Mouse (Mus musculus) ES-E14 (cell line): ENCODE measurements around the gene Asphd1. TPM values are rescaled to one million over a fixed set of nuclear protein-coding genes. Genes with fewer than 3 reads are reported as not detected.

Experiments used
- DNase-seq: peaks from one replicate; pipeline ENCODE4 v3.0.0-alpha.2; 2013; ENCODE audit warnings: low read depth, low spot score
- H3K27ac ChIP-seq: 2 replicates; pipeline ENCODE4 v1.5.1; 2012; ENCODE audit warnings: low read depth, mild to moderate bottlenecking, low read length, moderate library complexity, mixed read lengths; ENCODE audit not compliant: poor library complexity, insufficient read depth, severe bottlenecking
- H3K36me3 ChIP-seq: 2 replicates; pipeline ENCODE4 v1.6.1; 2012; ENCODE audit warnings: mild to moderate bottlenecking, low read length, moderate library complexity, mixed read lengths; ENCODE audit not compliant: control insufficient read depth, poor library complexity, insufficient read depth, severe bottlenecking
- H3K4me1 ChIP-seq, 2 experiments: fragments of 150-350 bp in 1 of 2; sonication (generic) in 1 of 2; 2 replicates each; pipeline ENCODE4 v1.6.1; 2012; ENCODE audit warnings: low read length in 2 of 2, mild to moderate bottlenecking in 1 of 2, mixed read lengths in 1 of 2; ENCODE audit not compliant: control insufficient read depth in 2 of 2, insufficient read depth in 2 of 2, poor library complexity in 1 of 2
- H3K4me3 ChIP-seq, 2 experiments: fragments of 150-350 bp in 1 of 2; sonication (generic) in 1 of 2; 2 replicates each; pipeline ENCODE4 v1.5.1; 2012; ENCODE audit warnings: low read length in 2 of 2, low read depth in 1 of 2, mild to moderate bottlenecking in 1 of 2, mixed read lengths in 1 of 2; ENCODE audit not compliant: insufficient read depth in 1 of 2, poor library complexity in 1 of 2, severe bottlenecking in 1 of 2
- H3K9ac ChIP-seq: 2 replicates; pipeline ENCODE4 v1.6.1; 2012; ENCODE audit warnings: low read depth, mild to moderate bottlenecking, low read length, mixed read lengths; ENCODE audit not compliant: poor library complexity, insufficient read depth, severe bottlenecking
- H3K9me3 ChIP-seq: fragments of 150-350 bp; sonication (generic); 2 replicates; pipeline ENCODE4 v1.6.1; 2012; ENCODE audit warnings: low read depth, mild to moderate bottlenecking, low read length; ENCODE audit not compliant: control insufficient read depth, insufficient read depth
- CHD2 ChIP-seq: IDR thresholded peaks from 2 replicates; pipeline ENCODE4 v1.6.1; 2014; ENCODE audit warnings: mild to moderate bottlenecking, low read depth, low read length, inconsistent platforms
- HCFC1 ChIP-seq: IDR thresholded peaks from 2 replicates; pipeline ENCODE4 v1.6.1; 2012; ENCODE audit warnings: low read length, inconsistent platforms, borderline replicate concordance; ENCODE audit not compliant: insufficient read depth
- MAFK ChIP-seq: IDR thresholded peaks from 2 replicates; pipeline ENCODE4 v1.6.1; 2014; ENCODE audit warnings: mild to moderate bottlenecking, low read depth, low read length, inconsistent platforms; ENCODE audit not compliant: insufficient read depth
- ZC3H11A ChIP-seq: IDR thresholded peaks from 2 replicates; pipeline ENCODE4 v1.6.1; 2012; ENCODE audit warnings: low read depth, mild to moderate bottlenecking, inconsistent platforms, low read length, borderline replicate concordance
- ZNF384 ChIP-seq: IDR thresholded peaks from 2 replicates; pipeline ENCODE4 v1.6.1; 2012; ENCODE audit warnings: low read depth, low read length, inconsistent platforms
- in situ Hi-C, 2 experiments: fragments of 600-800 bp; cut with MboI; formaldehyde crosslinking; loops; one replicate each; pipeline ENCODE4 v1.15.1; 2025; ENCODE audit warnings: low sequenced_read_pairs in 2 of 2, inconsistent platforms in 1 of 2; ENCODE audit not compliant: unreplicated experiment in 2 of 2
- total RNA-seq: library from RNA; depleted of rRNA; stranded (reverse); fragments of 300-350 nt; gene quantifications from 2 replicates; pipeline ENCODE4 v1.2.3, GENCODE M21; 2012

The Asphd1 gene
- total RNA-seq, 1 experiment: 1.0 TPM

DNA sequence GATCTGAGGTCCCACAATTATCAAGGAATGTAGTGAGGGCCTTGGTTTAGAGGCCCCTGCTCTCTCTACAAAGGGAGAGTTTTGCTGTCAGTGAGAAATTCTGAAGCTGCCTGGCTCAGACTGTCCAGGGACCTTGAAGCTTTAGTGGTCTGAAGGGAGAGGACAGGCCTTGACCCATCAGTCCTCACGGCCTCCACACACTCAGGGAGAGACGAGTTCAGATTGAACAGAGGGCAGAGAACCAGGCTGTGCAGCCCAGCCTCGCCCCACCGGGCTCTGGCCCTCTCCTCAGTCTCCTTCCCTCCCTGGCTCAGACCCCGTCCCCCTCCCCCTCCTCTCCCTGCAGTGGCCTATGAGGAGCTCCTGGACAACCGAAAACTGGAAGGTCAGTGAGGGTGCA lies 18.0 kb upstream of the Asphd1 start:
- Histone ChIP-seq H3K4me3 (no peak overlapping the region), H3K27ac (no peak overlapping the region), H3K4me1 (peaks cover 0 to 3% of the 10 kb centered on the region in 2 experiments; a peak in 1 of 4 replicates), H3K9ac (no peak overlapping the region), H3K36me3 (no peaks in the 10 kb centered on the region), H3K9me3 (no peaks in the 10 kb centered on the region)
- in situ Hi-C loops: no loop called here
- TF ChIP-seq CHD2 (no peak), ZC3H11A (no peak), HCFC1 (no peak), MAFK (no peak), ZNF384 (no peak)
- no peak for DNase-seq

- no peaks in the 10 kb centered on the region for H3K9me3 ChIP-seq
- TF ChIP-seq CHD2 (no peak), ZC3H11A (no peak), ZNF384 (no peak), HCFC1 (no peak), MAFK (no peak)
- no peak overlapping the region for H3K9ac ChIP-seq
- in situ Hi-C loops: no loop called here
- H3K36me3 ChIP-seq: no peaks in the 10 kb centered on the region
- peaks cover 0 to 3% of the 10 kb centered on the region in 2 experiments; a peak in 1 of 4 replicates for H3K4me1 ChIP-seq
- no peak overlapping the region for H3K4me3 ChIP-seq
- no peak overlapping the region for H3K27ac ChIP-seq
- no peak for DNase-seq
These were observed 16.2 kb upstream of the Asphd1 start for GRCm38 (mm10) chr7:126965568-126965967.

GRCm38 (mm10) chr7:126963548-126964286 lies 14.3 kb upstream of the Asphd1 start:
- in situ Hi-C loops: no loop called here
- peak overlapping the region; percentile 55; the same call in 1 of the 2 replicates for H3K9ac ChIP-seq

GRCm38 (mm10) chr7:126961965-126962364 lies 12.6 kb upstream of the Asphd1 start:
- DNase-seq: no peak
- H3K36me3 ChIP-seq: no peaks in the 10 kb centered on the region
- no peak overlapping the region for H3K9ac ChIP-seq
- H3K9me3 ChIP-seq: no peaks in the 10 kb centered on the region
- in situ Hi-C loops: no loop called here
- H3K4me3 ChIP-seq: no peak overlapping the region
- H3K4me1 ChIP-seq: peaks cover 0 to 5% of the 10 kb centered on the region in 2 experiments; a peak in 1 of 4 replicates
- no peak overlapping the region for H3K27ac ChIP-seq
- TF ChIP-seq ZNF384 (no peak), CHD2 (no peak), MAFK (no peak), ZC3H11A (no peak), HCFC1 (no peak)

More at GRCm38 (mm10) chr7:126963548-126964286, 14.3 kb upstream of the Asphd1 start:
- TF ChIP-seq ZNF384 (peak; percentile 17; the same call in 1 of the 2 replicates), CHD2 (no peak)
- Histone ChIP-seq H3K27ac (no peak overlapping the region; the same call in 1 of the 2 replicates), H3K36me3 (no peaks in the 10 kb centered on the region), H3K4me3 (peak overlapping the region; percentile 43 to 45; a peak in 3 of 4 replicates), H3K9me3 (no peaks in the 10 kb centered on the region), H3K4me1 (peaks cover 0 to 5% of the 10 kb centered on the region in 2 experiments; a peak in 1 of 4 replicates)
- no peak for DNase-seq

DNA sequence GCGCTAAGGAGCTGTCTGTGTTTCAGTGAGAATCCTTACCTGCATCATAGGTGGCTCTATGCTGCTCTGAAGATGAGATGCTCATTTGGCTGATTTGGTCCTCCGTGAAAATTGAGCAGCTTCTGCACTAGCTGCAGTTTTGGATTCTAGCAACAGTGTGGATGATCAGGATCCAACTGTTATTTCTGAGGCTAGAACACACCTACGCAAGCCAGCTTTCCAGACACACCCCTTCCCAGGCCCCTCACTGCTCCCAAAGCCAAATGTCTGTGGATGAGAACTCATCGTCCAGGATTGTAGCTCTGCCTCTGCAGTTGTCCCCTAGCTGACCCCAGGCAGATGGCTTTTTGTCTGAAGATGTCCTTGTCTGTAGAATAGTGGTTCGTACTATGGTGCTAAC lies 11.7 kb upstream of the Asphd1 start:
- no peaks in the 10 kb centered on the region for H3K9me3 ChIP-seq
- peaks cover 0 to 5% of the 10 kb centered on the region in 2 experiments; a peak in 1 of 4 replicates for H3K4me1 ChIP-seq
- in situ Hi-C loops: no loop called here
- no peaks in the 10 kb centered on the region for H3K36me3 ChIP-seq
- DNase-seq: no peak
- TF ChIP-seq MAFK (no peak), ZNF384 (no peak), CHD2 (no peak), ZC3H11A (no peak), HCFC1 (no peak)
- H3K9ac ChIP-seq: no peak overlapping the region
- no peak overlapping the region for H3K4me3 ChIP-seq
- no peak overlapping the region for H3K27ac ChIP-seq
